Comparison of ENCODE assay signal across 10 mouse cellular contexts in genomic region chr7:61877311-61878065, GRCm38 (mm10).
DNase-seq lines count a peak whose midpoint lies in the region; ATAC-seq lines count a peak whose summit lies in the region.
"Had no signal": no experiment of that assay in that cellular context is flagged by ENCODE, and none has a peak within 500 bp of the region (broad histone marks: within the 10 kb centered on the region; RNA-seq: fewer than 3 reads in every experiment).

No protein-coding gene starts in this region.

- H3K27ac ChIP-seq in hindbrain, embryonic 13.5 days: peak overlapping the region; percentile 91
- H3K27ac ChIP-seq: embryonic facial prominence, embryonic 15.5 days had no signal

- H3K9ac ChIP-seq in hindbrain, embryonic 13.5 days: no peak overlapping the region
- H3K9ac ChIP-seq: embryonic facial prominence, embryonic 15.5 days had no signal

- H3K27me3 ChIP-seq in hindbrain, embryonic 13.5 days: no peaks in the 10 kb centered on the region
- H3K27me3 ChIP-seq: embryonic facial prominence, embryonic 15.5 days; megakaryocyte, embryonic 14.5 days had no signal

- no peak overlapping the region for H3K4me2 ChIP-seq in hindbrain, embryonic 13.5 days
- H3K4me2 ChIP-seq: embryonic facial prominence, embryonic 15.5 days had no signal

- ATAC-seq in hindbrain, embryonic 13.5 days (ENCODE audit: low FRiP score): peak; percentile 97
- no peak for ATAC-seq in CD4-positive, CD25-positive, alpha-beta regulatory T cell, adult 4 months

- intact Hi-C loops in left cerebral cortex, postnatal 14 days (cut with DNase I): loop anchor here (2.0 kb wide), 1 partner anchor 17 kb away; no protein-coding TSS in a partner anchor

- no peaks in the 10 kb centered on the region; the same call in 1 of the 2 replicates for H3K9me3 ChIP-seq in hindbrain, embryonic 13.5 days
- H3K9me3 ChIP-seq: embryonic facial prominence, embryonic 15.5 days; megakaryocyte, embryonic 14.5 days had no signal

- H3K4me3 ChIP-seq in hindbrain, embryonic 13.5 days: no peak overlapping the region; the same call in 1 of the 2 replicates
- H3K4me3 ChIP-seq: embryonic facial prominence, embryonic 15.5 days; megakaryocyte, embryonic 14.5 days had no signal

- H3K4me1 ChIP-seq in hindbrain, embryonic 13.5 days (replicated peaks): 0 out of 2 replicates have a peak, but pooled peaks cover 3% of the 10 kb centered on the region
- H3K4me1 ChIP-seq: embryonic facial prominence, embryonic 15.5 days; megakaryocyte, embryonic 14.5 days had no signal

- peak; percentile 11 for DNase-seq in embryo, embryonic 10 days (ENCODE audit: low spot score)
- DNase-seq in embryo, embryonic 9.5 days (ENCODE audit: extremely low spot score): no peak
- peak; percentile 53 for DNase-seq in cerebellum, adult 8-10 months
- peak; percentile 64 to 89 for DNase-seq in left cerebral cortex, postnatal 14 days (ENCODE audit: low spot score in 2 of 2)
- peak; percentile 35 for DNase-seq in right cerebral cortex, postnatal 14 days
- DNase-seq in testis, postnatal 10 days (ENCODE audit: low spot score): no peak

- H3K36me3 ChIP-seq in hindbrain, embryonic 13.5 days: no peaks in the 10 kb centered on the region; the same call in 1 of the 2 replicates
- H3K36me3 ChIP-seq: embryonic facial prominence, embryonic 15.5 days had no signal

- WGBS in hindbrain, embryonic 13.5 days: 50% methylated on average over 2 of the region's 2 CpGs

Comparison
In these comparisons a context has a peak if more than half of its experiments do, and no peak if none do; other contexts are left out.
1. DNase-seq: peak in embryo, embryonic 10 days (single experiment), cerebellum, adult 8-10 months (single experiment), left cerebral cortex, postnatal 14 days (2 of 2) and right cerebral cortex, postnatal 14 days (single experiment); none in embryo, embryonic 9.5 days (single experiment) and testis, postnatal 10 days (single experiment).